Mouse (Mus musculus): ENCODE measurements at regions not wholly inside any gene's neighbourhood (a gene's known extent, or its start where the extent isn't known, plus 50 kb on each side); places are given as distances from the start of the nearest gene placed in this dataset.

DNA sequence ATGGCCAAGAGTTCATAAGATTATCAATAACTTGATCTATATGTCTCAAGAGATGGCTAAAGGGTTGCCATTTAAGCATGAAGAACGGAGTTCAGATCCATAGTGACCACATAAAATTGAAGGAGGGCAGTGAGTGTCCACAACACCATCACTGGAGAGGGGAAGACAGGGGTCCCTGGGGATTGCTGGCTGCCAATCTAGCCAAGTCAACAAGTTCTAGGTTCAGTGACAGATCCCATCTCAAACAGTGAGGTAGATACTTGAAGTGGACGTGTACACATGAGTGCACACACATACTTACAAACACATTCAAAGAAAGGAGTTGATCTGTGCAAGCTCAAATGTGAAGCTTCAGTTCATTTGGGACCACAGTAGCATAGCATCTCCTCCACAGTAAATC is 471.8 kb upstream of the Atp11b start:
- no peak overlapping the region for H3K27ac ChIP-seq (ENCODE audit: insufficient read depth, low read depth, low read length)
- H3K4me1 ChIP-seq (ENCODE audit: control insufficient read depth, insufficient read depth, low read length), result no peaks in the 10 kb centered on the region
- TF ChIP-seq CTCF (IDR thresholded peaks at IDR 0.05; ENCODE audit: low read depth, low read length) (no peak), POLR2A (IDR thresholded peaks at IDR 0.05; ENCODE audit: borderline replicate concordance, low read depth, low read length) (no peak)
- H3K4me3 ChIP-seq (ENCODE audit: insufficient read depth, low read length), result no peak overlapping the region

DNA sequence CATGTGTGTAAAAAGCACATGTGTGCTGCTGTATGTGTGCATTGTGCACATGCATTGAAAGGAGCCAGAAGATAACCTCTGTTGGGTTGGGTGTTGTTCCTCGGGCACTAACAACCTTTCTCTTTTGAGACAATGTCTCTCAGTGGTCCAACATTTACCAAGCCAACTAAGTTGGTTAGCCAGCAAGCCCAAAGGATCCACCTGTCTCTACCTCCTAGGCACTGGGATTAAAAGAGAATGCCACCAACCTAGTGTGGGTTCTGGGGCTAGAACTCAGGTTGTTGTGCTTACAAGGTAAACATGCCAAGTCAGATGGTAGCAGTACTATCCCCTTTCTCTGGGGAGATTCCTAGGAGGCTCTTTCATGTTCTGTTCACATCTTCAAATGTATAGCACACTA is 459.1 kb upstream of the Atp11b start:
- TF ChIP-seq POLR2A (IDR thresholded peaks at IDR 0.05; ENCODE audit: borderline replicate concordance, low read depth, low read length) (no peak), CTCF (IDR thresholded peaks at IDR 0.05; ENCODE audit: low read depth, low read length) (no peak)
- Histone ChIP-seq H3K4me3 (ENCODE audit: insufficient read depth, low read length) (no peak overlapping the region), H3K27ac (ENCODE audit: insufficient read depth, low read depth, low read length) (no peak overlapping the region), H3K4me1 (ENCODE audit: control insufficient read depth, insufficient read depth, low read length) (no peaks in the 10 kb centered on the region)

DNA sequence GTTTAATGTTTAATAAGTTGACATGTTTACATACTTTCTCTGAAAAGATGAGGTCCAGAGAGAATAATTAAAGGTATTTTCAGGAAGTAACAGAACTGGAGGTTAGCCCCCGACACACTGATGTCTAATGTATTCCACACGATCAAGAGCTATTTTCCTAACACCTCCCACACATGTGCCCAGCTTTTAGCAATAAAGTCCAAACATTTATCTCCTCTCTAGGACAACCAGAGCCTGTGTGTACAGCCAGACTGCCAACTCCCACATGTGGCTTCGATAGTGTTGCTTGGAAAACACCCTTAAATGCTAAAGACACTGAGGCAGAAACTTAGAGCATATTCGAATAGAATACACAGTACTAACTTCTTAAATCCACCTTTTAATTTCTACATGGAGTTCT is 458.2 kb upstream of the Atp11b start:
- Histone ChIP-seq H3K4me3 (ENCODE audit: insufficient read depth, low read length) (no peak overlapping the region), H3K27ac (ENCODE audit: insufficient read depth, low read depth, low read length) (no peak overlapping the region), H3K4me1 (ENCODE audit: control insufficient read depth, insufficient read depth, low read length) (no peaks in the 10 kb centered on the region)
- no peak for TF ChIP-seq CTCF (IDR thresholded peaks at IDR 0.05; ENCODE audit: low read depth, low read length)
- no peak for TF ChIP-seq POLR2A (IDR thresholded peaks at IDR 0.05; ENCODE audit: borderline replicate concordance, low read depth, low read length)

DNA sequence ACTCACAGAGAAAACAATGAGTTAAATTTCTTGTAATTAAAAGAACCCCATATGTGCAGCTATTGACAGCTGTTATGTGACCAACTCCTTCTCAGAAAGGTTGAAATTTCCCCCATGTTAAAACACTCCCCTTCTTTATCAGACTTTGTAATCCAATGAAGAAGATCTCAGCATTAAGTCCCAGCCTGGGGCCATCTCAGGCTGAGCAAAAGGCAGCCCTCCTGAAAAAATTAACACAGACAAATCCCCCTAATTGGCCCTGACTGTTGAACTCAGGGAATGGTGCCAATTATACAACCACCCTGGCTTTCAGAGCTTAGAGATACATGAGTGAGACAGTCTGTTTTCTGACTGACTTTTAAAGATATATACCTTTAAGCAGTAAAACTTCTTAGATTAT is 454.9 kb upstream of the Atp11b start:
- H3K4me3 ChIP-seq (ENCODE audit: insufficient read depth, low read length), result no peak overlapping the region
- no peaks in the 10 kb centered on the region for H3K4me1 ChIP-seq (ENCODE audit: control insufficient read depth, insufficient read depth, low read length)
- no peak overlapping the region for H3K27ac ChIP-seq (ENCODE audit: insufficient read depth, low read depth, low read length)
- TF ChIP-seq POLR2A (IDR thresholded peaks at IDR 0.05; ENCODE audit: borderline replicate concordance, low read depth, low read length) (no peak), CTCF (IDR thresholded peaks at IDR 0.05; ENCODE audit: low read depth, low read length) (no peak)

DNA sequence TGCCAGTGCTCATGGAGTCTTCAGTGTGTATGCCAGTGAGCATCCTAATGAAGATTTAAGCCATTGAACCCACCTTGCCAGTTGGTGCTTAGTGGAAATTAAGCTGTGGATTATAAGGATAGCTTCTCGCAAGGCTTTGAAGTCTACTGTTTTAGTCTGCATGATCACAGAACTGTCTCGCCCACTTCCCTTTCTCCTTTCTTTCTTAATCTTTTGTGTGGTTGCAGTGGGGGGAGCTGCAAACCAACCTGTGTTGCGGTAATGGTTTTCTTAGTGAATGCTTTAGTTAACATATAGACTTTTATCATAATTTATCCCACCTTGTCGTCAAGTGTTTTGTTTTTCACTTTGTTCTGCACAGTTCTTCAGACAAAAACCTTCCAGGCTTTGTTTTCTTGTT is 447.9 kb upstream of the Atp11b start:
- Histone ChIP-seq H3K4me1 (ENCODE audit: control insufficient read depth, insufficient read depth, low read length) (no peaks in the 10 kb centered on the region), H3K4me3 (ENCODE audit: insufficient read depth, low read length) (no peak overlapping the region), H3K27ac (ENCODE audit: insufficient read depth, low read depth, low read length) (no peak overlapping the region)
- TF ChIP-seq POLR2A (IDR thresholded peaks at IDR 0.05; ENCODE audit: borderline replicate concordance, low read depth, low read length) (no peak), CTCF (IDR thresholded peaks at IDR 0.05; ENCODE audit: low read depth, low read length) (no peak)

DNA sequence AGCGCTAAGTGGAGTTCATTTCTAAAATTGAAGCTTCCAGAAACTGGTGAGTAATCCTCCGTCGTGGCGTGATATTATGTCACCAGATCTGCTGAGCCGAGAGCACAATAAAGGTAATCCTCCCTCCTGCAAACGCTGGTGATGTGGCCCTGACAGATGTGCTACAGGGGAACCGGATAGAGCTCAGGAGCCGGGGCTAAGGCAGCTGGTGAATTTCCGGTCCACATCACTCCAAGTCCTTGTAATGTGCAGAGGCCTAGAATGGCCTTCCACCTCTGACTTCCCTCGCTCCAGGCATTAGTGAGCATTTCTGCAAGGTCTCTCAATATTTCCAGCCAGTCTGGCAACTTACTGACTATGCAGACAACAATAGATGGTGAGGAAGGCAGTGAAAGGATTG is 439.7 kb upstream of the Atp11b start:
- no peak overlapping the region for H3K4me3 ChIP-seq (ENCODE audit: insufficient read depth, low read length)
- no peak overlapping the region for H3K27ac ChIP-seq (ENCODE audit: insufficient read depth, low read depth, low read length)
- no peaks in the 10 kb centered on the region for H3K4me1 ChIP-seq (ENCODE audit: control insufficient read depth, insufficient read depth, low read length)
- TF ChIP-seq CTCF (IDR thresholded peaks at IDR 0.05; ENCODE audit: low read depth, low read length) (no peak), POLR2A (IDR thresholded peaks at IDR 0.05; ENCODE audit: borderline replicate concordance, low read depth, low read length) (no peak)

DNA sequence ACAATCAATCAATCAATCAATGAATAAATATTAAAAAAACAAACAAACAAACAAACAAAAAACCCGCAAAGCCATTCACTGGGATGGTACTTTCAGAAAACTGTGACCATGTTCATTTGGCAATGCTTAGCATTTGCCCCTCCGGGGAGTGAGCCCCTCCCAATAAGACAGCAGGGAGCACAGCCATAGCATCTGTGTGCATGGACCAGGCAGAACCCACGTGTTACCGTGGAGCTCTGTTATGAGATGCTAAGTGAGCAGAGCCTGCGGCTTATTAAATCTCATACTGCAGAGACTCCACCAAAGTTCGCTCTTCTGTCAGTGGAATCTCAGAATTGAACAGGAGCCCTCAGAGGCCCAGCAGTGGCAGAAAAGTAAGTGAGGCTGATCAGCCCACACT is 438.7 kb upstream of the Atp11b start:
- Histone ChIP-seq H3K4me3 (ENCODE audit: insufficient read depth, low read length) (no peak overlapping the region), H3K4me1 (ENCODE audit: control insufficient read depth, insufficient read depth, low read length) (no peaks in the 10 kb centered on the region), H3K27ac (ENCODE audit: insufficient read depth, low read depth, low read length) (no peak overlapping the region)
- TF ChIP-seq CTCF (IDR thresholded peaks at IDR 0.05; ENCODE audit: low read depth, low read length) (no peak), POLR2A (IDR thresholded peaks at IDR 0.05; ENCODE audit: borderline replicate concordance, low read depth, low read length) (no peak)

DNA sequence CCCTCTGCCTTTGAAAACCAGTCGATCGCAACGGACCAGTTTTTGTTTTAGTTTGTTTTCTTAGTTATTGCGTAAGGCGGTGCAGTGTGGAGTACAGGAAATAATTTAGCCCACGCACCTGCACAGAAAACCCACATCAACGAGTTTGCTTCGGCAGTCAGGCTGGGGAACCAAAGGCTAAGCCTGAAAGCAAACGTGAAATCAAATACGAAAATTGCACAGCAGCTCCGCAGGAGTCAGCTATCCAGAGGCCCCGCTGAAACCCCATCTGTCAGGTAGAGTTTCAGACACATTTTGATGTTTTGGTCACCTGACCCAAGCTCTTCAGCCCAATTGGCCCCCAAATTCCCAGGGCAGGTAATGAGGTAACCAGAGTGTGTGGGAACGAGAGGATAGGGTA is 435.6 kb upstream of the Atp11b start:
- TF ChIP-seq POLR2A (IDR thresholded peaks at IDR 0.05; ENCODE audit: borderline replicate concordance, low read depth, low read length), result no peak
- no peak for TF ChIP-seq CTCF (IDR thresholded peaks at IDR 0.05; ENCODE audit: low read depth, low read length)
- no peak overlapping the region for H3K27ac ChIP-seq (ENCODE audit: insufficient read depth, low read depth, low read length)
- no peak overlapping the region for H3K4me3 ChIP-seq (ENCODE audit: insufficient read depth, low read length)
- H3K4me1 ChIP-seq (ENCODE audit: control insufficient read depth, insufficient read depth, low read length), result no peaks in the 10 kb centered on the region

DNA sequence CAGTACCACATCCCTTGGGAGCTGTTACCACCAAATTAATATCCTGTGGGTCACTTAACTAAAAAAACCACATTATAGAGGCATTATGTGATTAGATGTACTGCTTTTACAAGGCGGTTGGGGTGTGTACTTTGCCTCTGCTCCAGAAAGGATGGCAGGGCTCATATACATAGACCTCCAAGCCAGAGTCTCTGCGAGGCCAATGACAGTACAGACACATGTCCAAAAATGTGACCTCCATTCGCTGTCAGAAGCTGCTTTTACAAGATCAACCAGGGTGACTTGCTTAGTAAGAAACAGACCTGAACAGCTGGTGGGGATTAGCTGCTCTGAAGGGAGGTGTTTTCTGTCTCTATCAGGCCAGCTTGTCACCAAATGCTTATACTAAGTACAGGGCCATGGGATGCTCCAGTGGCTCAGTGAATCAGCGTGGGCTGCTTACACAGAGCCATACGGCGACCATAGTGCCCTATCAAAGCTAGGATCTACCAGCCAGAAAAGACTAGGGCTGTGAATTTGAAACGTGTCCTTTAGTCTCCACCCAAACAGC is 433.0 kb upstream of the Atp11b start:
- no peaks in the 10 kb centered on the region for H3K4me1 ChIP-seq (ENCODE audit: control insufficient read depth, insufficient read depth, low read length)
- TF ChIP-seq CTCF (IDR thresholded peaks at IDR 0.05; ENCODE audit: low read depth, low read length), result no peak
- TF ChIP-seq POLR2A (IDR thresholded peaks at IDR 0.05; ENCODE audit: borderline replicate concordance, low read depth, low read length), result no peak
- H3K27ac ChIP-seq (ENCODE audit: insufficient read depth, low read depth, low read length), result no peak overlapping the region
- no peak overlapping the region for H3K4me3 ChIP-seq (ENCODE audit: insufficient read depth, low read length)

DNA sequence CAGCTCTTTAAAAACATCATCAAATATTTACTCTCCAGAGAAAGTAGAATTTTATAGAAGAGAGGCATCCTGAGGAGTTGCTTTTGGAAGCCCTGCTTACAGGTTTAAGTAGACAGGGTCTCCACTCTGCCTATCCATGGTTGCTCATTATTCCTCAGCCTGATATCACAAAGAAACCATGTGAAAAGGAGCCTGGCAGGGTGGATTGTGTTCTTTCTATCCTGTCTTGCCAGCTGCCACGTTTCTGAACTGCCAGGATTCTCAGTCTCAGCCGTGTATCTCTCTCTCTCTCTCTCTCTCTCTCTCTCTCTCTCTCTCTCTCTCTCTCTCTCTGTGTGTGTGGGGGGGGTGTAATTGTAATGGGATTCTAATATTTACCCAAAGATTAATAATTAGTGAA is 431.9 kb upstream of the Atp11b start:
- TF ChIP-seq CTCF (IDR thresholded peaks at IDR 0.05; ENCODE audit: low read depth, low read length), result no peak
- no peak for TF ChIP-seq POLR2A (IDR thresholded peaks at IDR 0.05; ENCODE audit: borderline replicate concordance, low read depth, low read length)
- Histone ChIP-seq H3K27ac (ENCODE audit: insufficient read depth, low read depth, low read length) (no peak overlapping the region), H3K4me3 (ENCODE audit: insufficient read depth, low read length) (no peak overlapping the region), H3K4me1 (ENCODE audit: control insufficient read depth, insufficient read depth, low read length) (no peaks in the 10 kb centered on the region)

DNA sequence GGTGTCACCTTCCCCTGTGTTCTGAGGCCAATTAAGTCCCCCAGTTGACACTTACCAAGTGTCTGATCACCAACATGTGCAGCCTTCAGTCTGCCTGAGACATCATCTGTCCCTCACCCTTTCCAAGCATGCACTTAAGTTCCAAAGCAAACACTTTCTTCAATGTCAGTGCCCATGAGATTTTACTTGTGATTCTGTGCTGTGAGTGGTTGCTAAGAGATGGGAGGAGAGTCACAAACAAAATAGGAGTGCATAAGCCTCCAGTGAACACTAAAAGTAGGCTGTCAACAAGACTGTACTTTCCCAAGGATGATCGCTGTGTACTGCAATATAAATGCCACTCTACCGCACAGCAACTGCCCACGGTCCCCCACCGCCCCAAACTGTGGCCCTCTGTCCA is 431.0 kb upstream of the Atp11b start:
- TF ChIP-seq CTCF (IDR thresholded peaks at IDR 0.05; ENCODE audit: low read depth, low read length) (no peak), POLR2A (IDR thresholded peaks at IDR 0.05; ENCODE audit: borderline replicate concordance, low read depth, low read length) (no peak)
- H3K4me3 ChIP-seq (ENCODE audit: insufficient read depth, low read length), result no peak overlapping the region
- H3K4me1 ChIP-seq (ENCODE audit: control insufficient read depth, insufficient read depth, low read length), result no peaks in the 10 kb centered on the region
- H3K27ac ChIP-seq (ENCODE audit: insufficient read depth, low read depth, low read length), result no peak overlapping the region

All from bone marrow macrophage, adult 2 months (primary cell).